Mouse (Mus musculus) erythroblast, embryonic 14.5 days (primary cell): ENCODE measurements around the gene Wnk4.

Source experiments
- GATA1 ChIP-seq: IDR thresholded peaks from 2 replicates; pipeline ENCODE4 v1.6.1; 2012; ENCODE audit warnings: low read length, inconsistent platforms, mixed read lengths
- TAL1 ChIP-seq: IDR thresholded peaks from 3 replicates; pipeline ENCODE4 v1.6.1; 2012; ENCODE audit warnings: low read length, inconsistent platforms, mixed read lengths

GRCm38 (mm10) chr11:101264954-101265471 is 4.6 kb downstream of the Wnk4 start:
- TF ChIP-seq TAL1 = no peak
- TF ChIP-seq GATA1 = no peak
